Mouse (Mus musculus) ES-E14 (cell line): ENCODE results near the gene Nebl. TPM values are rescaled to one million over a fixed set of nuclear protein-coding genes. Genes with fewer than 3 reads are reported as not detected.

Experiments used
- DNase-seq: peaks from one replicate; pipeline ENCODE4 v3.0.0-alpha.2; 2013; ENCODE audit warnings: low read depth, low spot score
- H3K27ac ChIP-seq: 2 replicates; pipeline ENCODE4 v1.5.1; 2012; ENCODE audit warnings: low read depth, mild to moderate bottlenecking, low read length, moderate library complexity, mixed read lengths; ENCODE audit not compliant: poor library complexity, insufficient read depth, severe bottlenecking
- H3K36me3 ChIP-seq: 2 replicates; pipeline ENCODE4 v1.6.1; 2012; ENCODE audit warnings: mild to moderate bottlenecking, low read length, moderate library complexity, mixed read lengths; ENCODE audit not compliant: control insufficient read depth, poor library complexity, insufficient read depth, severe bottlenecking
- H3K4me1 ChIP-seq, 2 experiments: fragments of 150-350 bp in 1 of 2; sonication (generic) in 1 of 2; 2 replicates each; pipeline ENCODE4 v1.6.1; 2012; ENCODE audit warnings: low read length in 2 of 2, mild to moderate bottlenecking in 1 of 2, mixed read lengths in 1 of 2; ENCODE audit not compliant: control insufficient read depth in 2 of 2, insufficient read depth in 2 of 2, poor library complexity in 1 of 2
- H3K4me3 ChIP-seq, 2 experiments: fragments of 150-350 bp in 1 of 2; sonication (generic) in 1 of 2; 2 replicates each; pipeline ENCODE4 v1.5.1; 2012; ENCODE audit warnings: low read length in 2 of 2, low read depth in 1 of 2, mild to moderate bottlenecking in 1 of 2, mixed read lengths in 1 of 2; ENCODE audit not compliant: insufficient read depth in 1 of 2, poor library complexity in 1 of 2, severe bottlenecking in 1 of 2
- H3K9ac ChIP-seq: 2 replicates; pipeline ENCODE4 v1.6.1; 2012; ENCODE audit warnings: low read depth, mild to moderate bottlenecking, low read length, mixed read lengths; ENCODE audit not compliant: poor library complexity, insufficient read depth, severe bottlenecking
- H3K9me3 ChIP-seq: fragments of 150-350 bp; sonication (generic); 2 replicates; pipeline ENCODE4 v1.6.1; 2012; ENCODE audit warnings: low read depth, mild to moderate bottlenecking, low read length; ENCODE audit not compliant: control insufficient read depth, insufficient read depth
- CHD2 ChIP-seq: IDR thresholded peaks from 2 replicates; pipeline ENCODE4 v1.6.1; 2014; ENCODE audit warnings: mild to moderate bottlenecking, low read depth, low read length, inconsistent platforms
- HCFC1 ChIP-seq: IDR thresholded peaks from 2 replicates; pipeline ENCODE4 v1.6.1; 2012; ENCODE audit warnings: low read length, inconsistent platforms, borderline replicate concordance; ENCODE audit not compliant: insufficient read depth
- MAFK ChIP-seq: IDR thresholded peaks from 2 replicates; pipeline ENCODE4 v1.6.1; 2014; ENCODE audit warnings: mild to moderate bottlenecking, low read depth, low read length, inconsistent platforms; ENCODE audit not compliant: insufficient read depth
- ZC3H11A ChIP-seq: IDR thresholded peaks from 2 replicates; pipeline ENCODE4 v1.6.1; 2012; ENCODE audit warnings: low read depth, mild to moderate bottlenecking, inconsistent platforms, low read length, borderline replicate concordance
- ZNF384 ChIP-seq: IDR thresholded peaks from 2 replicates; pipeline ENCODE4 v1.6.1; 2012; ENCODE audit warnings: low read depth, low read length, inconsistent platforms
- in situ Hi-C, 2 experiments: fragments of 600-800 bp; cut with MboI; formaldehyde crosslinking; loops; one replicate each; pipeline ENCODE4 v1.15.1; 2025; ENCODE audit warnings: low sequenced_read_pairs in 2 of 2, inconsistent platforms in 1 of 2; ENCODE audit not compliant: unreplicated experiment in 2 of 2
- total RNA-seq: library from RNA; depleted of rRNA; stranded (reverse); fragments of 300-350 nt; gene quantifications from 2 replicates; pipeline ENCODE4 v1.2.3, GENCODE M21; 2012

Nebl gene
- total RNA-seq, 1 experiment, result 1.2 TPM

DNA sequence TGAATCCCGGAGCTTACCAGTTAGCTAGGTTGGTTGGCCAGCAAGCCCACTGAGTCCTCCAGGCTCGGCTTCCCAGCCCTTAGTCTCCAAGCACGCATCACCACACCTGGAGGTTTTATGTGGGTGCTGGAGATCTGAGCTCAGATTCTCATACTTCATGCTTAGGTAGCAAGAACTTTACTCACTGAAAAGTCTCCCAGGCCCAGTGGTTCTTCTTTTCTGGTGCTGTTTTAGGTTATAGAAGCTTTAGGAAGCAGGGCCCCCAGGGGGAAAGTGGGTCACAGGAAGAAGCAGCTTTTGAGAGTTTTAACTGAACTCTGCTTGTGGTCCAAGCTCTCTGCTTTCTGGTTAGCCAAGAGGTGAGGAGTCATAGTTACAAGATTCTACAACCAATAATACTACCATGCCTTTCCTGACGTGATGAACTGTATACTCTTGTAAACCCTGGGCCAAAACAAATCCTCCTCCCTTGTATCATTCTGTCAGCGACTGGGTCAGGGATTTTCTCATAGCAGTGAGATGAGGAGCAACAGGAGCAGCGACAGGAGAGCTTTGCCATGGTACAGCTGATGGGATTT lies 366.2 kb downstream of the Nebl start:
- no peak overlapping the region for H3K9ac ChIP-seq
- H3K36me3 ChIP-seq, result no peaks in the 10 kb centered on the region
- no peak for DNase-seq
- TF ChIP-seq MAFK, result no peak
- TF ChIP-seq HCFC1, result no peak
- TF ChIP-seq CHD2, result no peak
- TF ChIP-seq ZNF384, result no peak
- TF ChIP-seq ZC3H11A, result no peak
- H3K4me1 ChIP-seq, result no peaks in the 10 kb centered on the region
- H3K4me3 ChIP-seq, result no peak overlapping the region
- H3K9me3 ChIP-seq, result no peaks in the 10 kb centered on the region
- no peak overlapping the region for H3K27ac ChIP-seq
- in situ Hi-C loops, result no loop called here

- in situ Hi-C loops, result no loop called here
- Histone ChIP-seq H3K4me3 (no peak overlapping the region), H3K36me3 (no peaks in the 10 kb centered on the region), H3K9ac (no peak overlapping the region), H3K9me3 (no peaks in the 10 kb centered on the region), H3K4me1 (no peaks in the 10 kb centered on the region), H3K27ac (no peak overlapping the region)
- no peak for DNase-seq
- TF ChIP-seq MAFK (no peak), ZC3H11A (no peak), CHD2 (no peak), HCFC1 (no peak), ZNF384 (no peak)
Observed at GRCm38 (mm10) chr2:17363337-17364216, 367.7 kb downstream of the Nebl start.

- no peaks in the 10 kb centered on the region for H3K36me3 ChIP-seq
- no peak for TF ChIP-seq ZC3H11A
- no peak for TF ChIP-seq HCFC1
- no peak for TF ChIP-seq MAFK
- no peak for TF ChIP-seq ZNF384
- TF ChIP-seq CHD2, result no peak
- no peak overlapping the region for H3K27ac ChIP-seq
- H3K4me3 ChIP-seq, result no peak overlapping the region
- in situ Hi-C loops, result no loop called here
- no peak for DNase-seq
- no peak overlapping the region for H3K9ac ChIP-seq
- no peaks in the 10 kb centered on the region for H3K4me1 ChIP-seq
- no peaks in the 10 kb centered on the region for H3K9me3 ChIP-seq
Observed at GRCm38 (mm10) chr2:17362181-17362580, 369.1 kb downstream of the Nebl start.

- in situ Hi-C loops, result no loop called here
Observed at GRCm38 (mm10) chr2:17344643-17345042, 386.6 kb downstream of the Nebl start.

DNA sequence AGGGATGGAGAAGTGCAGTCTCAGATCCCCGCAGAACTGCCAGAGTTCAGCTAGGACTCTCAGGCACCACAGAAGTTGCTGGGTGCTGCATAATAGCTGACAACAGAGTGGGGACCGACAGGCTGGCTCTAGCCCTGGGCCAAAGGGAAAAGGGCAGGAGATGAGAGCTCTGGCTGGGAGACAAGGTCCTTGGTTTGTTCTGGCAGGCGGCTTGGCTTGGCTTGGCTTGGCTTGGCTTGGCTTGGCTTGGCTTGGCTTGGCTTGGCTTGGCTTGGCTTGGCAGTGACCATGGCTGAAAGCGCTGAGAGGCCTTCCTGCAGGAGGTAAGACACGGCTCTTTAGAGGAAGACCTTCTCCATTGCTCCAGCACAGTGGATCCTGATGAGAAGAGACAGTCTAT lies 395.8 kb downstream of the Nebl start:
- no peak overlapping the region for H3K27ac ChIP-seq
- in situ Hi-C loops, result no loop called here
- TF ChIP-seq CHD2 (no peak), HCFC1 (no peak), ZC3H11A (no peak), MAFK (no peak), ZNF384 (no peak)
- no peaks in the 10 kb centered on the region for H3K36me3 ChIP-seq
- DNase-seq, result no peak
- no peak overlapping the region for H3K9ac ChIP-seq
- no peaks in the 10 kb centered on the region for H3K9me3 ChIP-seq
- H3K4me1 ChIP-seq, result no peaks in the 10 kb centered on the region
- no peak overlapping the region for H3K4me3 ChIP-seq

More at GRCm38 (mm10) chr2:17344643-17345042, 386.6 kb downstream of the Nebl start:
- DNase-seq, result no peak
- H3K4me1 ChIP-seq, result no peaks in the 10 kb centered on the region
- no peaks in the 10 kb centered on the region for H3K36me3 ChIP-seq
- no peak overlapping the region for H3K27ac ChIP-seq
- no peak overlapping the region for H3K9ac ChIP-seq
- TF ChIP-seq ZNF384, result no peak
- no peaks in the 10 kb centered on the region for H3K9me3 ChIP-seq
- no peak overlapping the region for H3K4me3 ChIP-seq
